Mouse (Mus musculus) brain, embryonic 14.5 days (tissue): ENCODE results near the gene 9530068E07Rik.

ENCODE experiments used
- CTCF ChIP-seq: fragments of 200-500 bp; IDR thresholded peaks from 2 replicates; pipeline ENCODE4 v1.5.1; 2012; ENCODE audit warnings: inconsistent platforms, mild to moderate bottlenecking, moderate library complexity, borderline replicate concordance; ENCODE audit not compliant: insufficient read depth, insufficient read length; ENCODE audit errors: extremely low read depth
- POLR2A ChIP-seq: fragments of 200-500 bp; IDR thresholded peaks from 2 replicates; pipeline ENCODE4 v1.6.1; 2012; ENCODE audit warnings: mild to moderate bottlenecking, inconsistent platforms, borderline replicate concordance; ENCODE audit not compliant: poor library complexity, insufficient read depth, insufficient read length, severe bottlenecking; ENCODE audit errors: extremely low read depth

- TF ChIP-seq CTCF (no peak), POLR2A (no peak)
Observed at GRCm38 (mm10) chr11:52431594-52431993, 35.4 kb downstream of the 9530068E07Rik start.
